Mouse (Mus musculus) thymus, adult 2 months (tissue): ENCODE data around the gene Klk1b5. TPM values are rescaled to one million over a fixed set of nuclear protein-coding genes. Genes with fewer than 3 reads are reported as not detected.
"Not testable (repeated sequence)": the region's sequence is repeated elsewhere in the genome, so short reads cannot be mapped to it uniquely, and the experiment has no call there.

Experiments used
- DNase-seq: peaks from one replicate; pipeline ENCODE4 v3.0.0; 2021
- H3K27ac ChIP-seq: fragments of 200-500 bp; 2 replicates; pipeline ENCODE4 v1.5.1; 2012; ENCODE audit warnings: low read length, control low read depth; ENCODE audit not compliant: control insufficient read depth, insufficient read depth
- H3K27me3 ChIP-seq: fragments of 200-500 bp; 2 replicates; pipeline ENCODE4 v1.6.1; 2012; ENCODE audit warnings: mild to moderate bottlenecking, low read length, moderate library complexity, mixed read lengths; ENCODE audit not compliant: control insufficient read depth, insufficient read depth
- H3K36me3 ChIP-seq: fragments of 200-500 bp; 2 replicates; pipeline ENCODE4 v1.6.1; 2012; ENCODE audit warnings: mild to moderate bottlenecking, low read length, moderate library complexity; ENCODE audit not compliant: control insufficient read depth, insufficient read depth
- H3K4me1 ChIP-seq: fragments of 200-500 bp; replicated peaks from 2 replicates; pipeline ENCODE4 v1.6.1; 2012; ENCODE audit warnings: low read length; ENCODE audit not compliant: control insufficient read depth, insufficient read depth
- H3K4me3 ChIP-seq: fragments of 200-500 bp; 2 replicates; pipeline ENCODE4 v1.5.1; 2012; ENCODE audit warnings: mild to moderate bottlenecking, low read length, control low read depth, moderate library complexity; ENCODE audit not compliant: control insufficient read depth, insufficient read depth
- CTCF ChIP-seq: fragments of 200-500 bp; IDR thresholded peaks from 2 replicates; pipeline ENCODE4 v1.5.1; 2012; ENCODE audit warnings: mild to moderate bottlenecking, control low read depth, low read length, moderate library complexity, borderline replicate concordance; ENCODE audit not compliant: control insufficient read depth, poor library complexity, insufficient read depth; ENCODE audit errors: extremely low read depth
- POLR2A ChIP-seq: fragments of 200-500 bp; IDR thresholded peaks from 2 replicates; pipeline ENCODE4 v1.6.1; 2012; ENCODE audit warnings: mild to moderate bottlenecking, low read length, control low read depth, moderate library complexity; ENCODE audit not compliant: control insufficient read depth, poor library complexity, insufficient read depth; ENCODE audit errors: extremely low read depth
- WGBS: fragments of 180-500 bp; shearing (Covaris S2); methylation state at CpG from one replicate; pipeline ENCODE4 v1.1.7; 2018; 5-methylcytosine and 5-hydroxymethylcytosine counted together
- polyA plus RNA-seq: library from polyadenylated mRNA; depleted of rRNA; stranded (reverse); fragments of >200 nt; gene quantifications from 2 replicates; pipeline ENCODE4 v1.2.3, GENCODE M21; 2012; rRNA removed

Klk1b5 gene
- 0.18 and 0.44 TPM in 2 replicates for polyA plus RNA-seq

DNA sequence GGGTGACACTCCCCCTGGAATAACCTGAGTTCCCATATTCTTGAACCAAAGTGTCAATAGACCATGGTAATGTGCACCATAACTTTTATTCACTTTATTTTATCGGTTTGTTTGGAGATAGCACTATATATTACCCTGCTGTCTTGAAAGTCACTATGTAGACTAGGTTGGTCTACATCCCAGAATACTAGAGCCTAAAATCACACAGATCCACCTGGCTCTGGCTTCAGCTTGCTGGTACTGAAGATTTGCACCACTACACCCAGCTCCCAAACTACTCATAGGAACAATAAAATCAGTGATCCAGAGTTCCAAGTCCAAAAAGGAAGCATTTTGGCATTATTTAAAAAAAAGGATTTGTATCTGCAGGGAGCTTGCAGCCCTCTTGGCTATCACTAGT, at the start of gene Klk1b5:
Klk1b5 (plus strand) TSS at position 301 of the 400 bp plus-strand sequence.
- no peak for TF ChIP-seq POLR2A
- TF ChIP-seq CTCF, result no peak
- H3K27ac ChIP-seq, result no peak within 1 kb of the TSS
- no peaks in the 10 kb centered on the region for H3K36me3 ChIP-seq
- WGBS, result 96% methylated on average over 1 of the region's 1 CpGs
- no peak for DNase-seq
- H3K4me3 ChIP-seq, result no peak within 1 kb of the TSS
- no peaks in the 10 kb centered on the region for H3K4me1 ChIP-seq
- H3K27me3 ChIP-seq, result no peaks in the 10 kb centered on the region

GRCm38 (mm10) chr7:44179299-44180045, 36.3 kb upstream of the Klk1b5 start:
- Histone ChIP-seq H3K27me3 (no peaks in the 10 kb centered on the region), H3K4me3 (no peak overlapping the region), H3K36me3 (no peaks in the 10 kb centered on the region), H3K4me1 (no peaks in the 10 kb centered on the region), H3K27ac (no peak overlapping the region)
- DNase-seq, result no peak
- 82% methylated on average over 9 of the region's 9 CpGs for WGBS
- TF ChIP-seq CTCF, result no peak

GRCm38 (mm10) chr7:44186516-44186915, 29.2 kb upstream of the Klk1b5 start:
- not testable (repeated sequence) for H3K27ac ChIP-seq, H3K4me3 ChIP-seq, H3K4me1 ChIP-seq, H3K27me3 ChIP-seq, DNase-seq, H3K36me3 ChIP-seq
- WGBS, result 71% methylated on average over 8 of the region's 8 CpGs

- not testable (repeated sequence) for H3K36me3 ChIP-seq, DNase-seq, H3K4me1 ChIP-seq, H3K4me3 ChIP-seq, H3K27ac ChIP-seq, H3K27me3 ChIP-seq
Measured at GRCm38 (mm10) chr7:44187936-44188335, 27.8 kb upstream of the Klk1b5 start, which contains the start of gene Klk1b24. Gene Klk1b24 (plus strand): TSS chr7:44188236.

DNA sequence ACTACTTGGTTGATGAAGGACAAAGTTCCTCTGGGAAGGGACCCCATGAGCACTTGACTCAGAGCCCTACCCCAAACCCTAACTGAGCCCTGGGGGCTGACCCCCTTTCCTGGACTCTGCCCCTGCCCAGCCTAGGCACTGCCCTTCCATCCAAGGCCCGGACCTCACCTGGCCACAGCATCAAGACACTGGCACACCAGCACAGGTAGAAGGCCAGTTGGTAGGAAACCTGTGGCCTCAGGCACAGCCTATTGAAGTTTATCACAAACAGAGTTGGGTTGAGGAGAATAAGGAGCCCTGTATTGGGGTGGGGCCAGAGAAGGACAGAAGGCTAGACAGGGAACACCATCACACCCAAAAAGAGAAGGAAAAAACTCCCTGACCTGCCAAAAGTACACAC, 22.3 kb upstream of the Klk1b5 start:
- not testable (repeated sequence) for H3K27me3 ChIP-seq, H3K4me1 ChIP-seq, H3K27ac ChIP-seq, H3K36me3 ChIP-seq, DNase-seq, H3K4me3 ChIP-seq
- 87% methylated on average over 1 of the region's 1 CpGs for WGBS

DNA sequence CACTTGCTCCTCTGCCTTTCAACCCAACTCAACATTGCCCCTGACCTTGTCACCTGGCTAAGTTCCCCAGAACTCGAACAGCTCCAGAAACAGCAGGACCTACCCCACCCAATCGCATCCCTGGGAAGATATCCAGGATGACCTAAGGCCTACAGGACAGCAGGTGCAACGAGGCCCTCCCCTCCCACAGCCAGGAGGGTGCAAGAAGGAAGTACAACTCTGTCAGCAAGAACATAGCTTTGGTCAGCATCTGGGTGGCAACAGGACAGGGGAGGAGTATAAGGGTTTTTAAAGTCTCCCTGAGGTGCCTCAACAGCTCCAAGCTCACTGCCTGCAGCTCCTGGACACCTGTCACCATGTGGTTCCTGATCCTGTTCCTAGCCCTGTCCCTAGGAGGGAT, 17.9 kb upstream of the Klk1b5 start, which contains the start of gene Klk1b3:
Klk1b3 (plus strand) TSS at position 301 of the 400 bp plus-strand sequence.
- WGBS, result 66% methylated on average over 3 of the region's 3 CpGs
- H3K4me3 ChIP-seq, result no peak within 1 kb of the TSS
- no peak within 1 kb of the TSS for H3K27ac ChIP-seq
- H3K27me3 ChIP-seq, result no peaks in the 10 kb centered on the region
- TF ChIP-seq POLR2A (no peak), CTCF (no peak)
- DNase-seq, result no peak
- no peaks in the 10 kb centered on the region for H3K36me3 ChIP-seq
- H3K4me1 ChIP-seq, result no peaks in the 10 kb centered on the region

DNA sequence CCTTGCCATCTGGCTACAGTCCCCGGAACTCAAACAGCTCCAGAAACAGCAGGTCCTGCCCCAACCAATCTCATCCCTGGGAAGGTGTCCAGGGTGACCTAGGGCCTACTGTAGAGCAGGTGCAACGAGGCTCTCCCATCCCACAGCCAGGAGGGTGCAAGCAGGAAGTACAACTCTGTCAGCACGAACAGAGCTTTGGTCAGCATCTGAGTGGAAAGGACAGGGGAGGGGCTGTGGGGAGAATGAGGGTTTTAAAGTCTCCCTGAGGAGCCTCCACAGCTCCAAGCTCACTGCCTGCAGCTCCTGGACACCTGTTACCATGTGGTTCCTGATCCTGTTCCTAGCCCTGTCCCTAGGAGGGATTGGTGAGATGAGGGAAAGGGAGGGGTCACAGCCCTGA, 8.6 kb upstream of the Klk1b5 start, which contains the start of gene Klk1b4:
Klk1b4 (plus strand) TSS at position 301 of the 400 bp plus-strand sequence.
- not testable (repeated sequence) for H3K4me3 ChIP-seq, H3K36me3 ChIP-seq, H3K27me3 ChIP-seq, H3K4me1 ChIP-seq, H3K27ac ChIP-seq, DNase-seq
- WGBS, result 45% methylated on average over 3 of the region's 3 CpGs
